Mouse (Mus musculus) midbrain, postnatal 0 days (tissue): ENCODE data around the gene Zbtb46. TPM values are rescaled to one million over a fixed set of nuclear protein-coding genes. Genes with fewer than 3 reads are reported as not detected.
A peak's percentile ranks its signal among the peaks of the same experiment; 100 is the strongest.

Experiments used
- ATAC-seq: fragments of 200-750 bp; cut with Nextera tagmentation; 2 replicates; pipeline ENCODE4 v1.8.0; 2017; ENCODE audit warnings: moderate number of reproducible peaks, mild to moderate bottlenecking, moderate TSS enrichment, moderate library complexity; ENCODE audit not compliant: low FRiP score
- DNase-seq: peaks from one replicate; pipeline ENCODE4 v3.0.0-alpha.2; 2015; ENCODE audit warnings: low spot score
- H3K27ac ChIP-seq: fragments of 300-500 bp; sonication (generic); 2 replicates; pipeline ENCODE4 v1.5.1; 2014; ENCODE audit warnings: low read depth, mild to moderate bottlenecking, low read length, mixed read lengths
- H3K27me3 ChIP-seq: fragments of 300-500 bp; sonication (generic); 2 replicates; pipeline ENCODE4 v1.6.1; 2014; ENCODE audit warnings: low read length, control low read depth, mixed read lengths; ENCODE audit not compliant: insufficient read depth
- H3K36me3 ChIP-seq: fragments of 300-500 bp; sonication (generic); 2 replicates; pipeline ENCODE4 v1.6.1; 2014; ENCODE audit warnings: low read length, control low read depth, mixed read lengths; ENCODE audit not compliant: insufficient read depth
- H3K4me1 ChIP-seq: fragments of 300-500 bp; sonication (generic); 2 replicates; pipeline ENCODE4 v1.6.1; 2014; ENCODE audit warnings: mild to moderate bottlenecking, control low read depth, antibody characterized with exemption, low read length, mixed read lengths; ENCODE audit not compliant: insufficient read depth
- H3K4me2 ChIP-seq: fragments of 300-500 bp; sonication (generic); 2 replicates; pipeline ENCODE4 v1.6.1; 2014; ENCODE audit warnings: low read depth, mild to moderate bottlenecking, low read length, mixed read lengths; ENCODE audit not compliant: poor library complexity, severe bottlenecking
- H3K4me3 ChIP-seq: fragments of 300-500 bp; sonication (generic); 2 replicates; pipeline ENCODE4 v1.5.1; 2014; ENCODE audit warnings: low read depth, mild to moderate bottlenecking, low read length, moderate library complexity
- H3K9ac ChIP-seq: fragments of 300-500 bp; sonication (generic); replicated peaks from 2 replicates; pipeline ENCODE4 v1.6.1; 2014; ENCODE audit warnings: mild to moderate bottlenecking, low read length, moderate library complexity, mixed read lengths; ENCODE audit not compliant: poor library complexity, severe bottlenecking
- H3K9me3 ChIP-seq: fragments of 300-500 bp; sonication (generic); 2 replicates; pipeline ENCODE4 v1.6.1; 2016; ENCODE audit warnings: low read length, control low read depth
- CTCF ChIP-seq: IDR thresholded peaks from 2 replicates; pipeline ENCODE4 v1.5.1; 2016; ENCODE audit warnings: antibody characterized with exemption, mild to moderate bottlenecking
- WGBS: fragments of 180-500 bp; shearing (Covaris S2); extraction: QIAGEN DNeasy Blood & Tissue Kit; methylation state at CpG from one replicate; pipeline ENCODE4 v1.1.7; 2014; 5-methylcytosine and 5-hydroxymethylcytosine counted together
- polyA plus RNA-seq: library from polyadenylated mRNA; unstranded; fragments of >200 nt; fragmentation: Nextera tagmentation; extraction: Ambion mirVana; gene quantifications from 2 replicates; pipeline ENCODE4 v1.2.1, GENCODE M21; 2015
- total RNA-seq: library from RNA; depleted of rRNA; stranded (reverse); fragments of >200 nt; gene quantifications from 2 replicates; pipeline ENCODE4 v1.2.3, GENCODE M21; 2014

Zbtb46 gene
- total and polyA plus RNA-seq, 2 experiments from 2014 or later = 18.4 to 25.8 TPM

DNA sequence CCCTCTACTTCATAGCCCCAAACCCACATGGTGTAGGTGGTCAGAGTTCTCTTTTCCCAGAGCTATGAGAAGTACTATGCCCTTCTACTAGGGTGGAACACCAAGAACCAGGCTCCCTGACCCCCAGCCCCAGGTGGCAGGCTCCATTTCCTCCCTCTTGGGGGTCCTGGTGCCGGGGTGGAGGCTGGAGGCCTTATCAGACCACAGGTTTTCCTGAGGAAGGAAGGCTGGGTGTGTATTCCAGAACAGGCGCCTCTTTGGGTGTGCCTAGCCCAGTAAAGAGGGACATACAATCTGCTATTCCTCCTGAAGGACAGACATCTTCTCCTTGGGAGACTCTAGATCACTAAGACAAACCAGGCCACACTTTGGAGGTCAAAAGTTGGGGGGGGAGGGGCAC is 11.1 kb upstream of the Zbtb46 start:
- Histone ChIP-seq H3K4me2 (no peak overlapping the region), H3K27me3 (no peaks in the 10 kb centered on the region), H3K27ac (no peak overlapping the region), H3K36me3 (no peaks in the 10 kb centered on the region), H3K9ac (no peak overlapping the region), H3K9me3 (no peaks in the 10 kb centered on the region), H3K4me3 (no peak overlapping the region), H3K4me1 (no peaks in the 10 kb centered on the region)
- WGBS = 71% methylated on average over 2 of the region's 2 CpGs
- TF ChIP-seq CTCF = no peak
- DNase-seq (no peak), ATAC-seq (no peak)

DNA sequence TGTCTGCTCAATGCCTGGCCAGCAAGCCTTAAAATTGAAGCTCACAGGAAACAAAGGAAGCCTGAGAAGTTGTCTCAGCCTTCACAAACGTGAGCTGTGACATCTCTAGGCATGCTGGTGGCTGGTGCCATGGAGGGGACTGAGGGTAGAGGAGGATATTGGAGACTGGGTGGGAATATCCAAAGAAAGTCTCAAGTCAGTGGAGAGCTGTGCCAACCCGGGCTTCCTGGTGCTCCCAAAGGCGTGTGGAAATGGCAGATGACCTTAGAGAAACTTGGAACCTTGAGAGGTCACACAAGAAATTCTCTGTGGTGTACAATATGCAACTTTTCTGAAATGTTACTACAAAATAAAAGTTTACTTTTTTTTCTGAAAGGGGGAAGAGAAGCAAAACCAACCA is 6.2 kb upstream of the Zbtb46 start:
- H3K4me2 ChIP-seq = no peak overlapping the region
- 60% methylated on average over 3 of the region's 3 CpGs for WGBS
- H3K4me3 ChIP-seq = no peak overlapping the region
- no peak overlapping the region for H3K9ac ChIP-seq
- DNase-seq = no peak
- H3K36me3 ChIP-seq = no peaks in the 10 kb centered on the region
- no peaks in the 10 kb centered on the region for H3K27me3 ChIP-seq
- H3K27ac ChIP-seq = no peak overlapping the region
- ATAC-seq = no peak
- no peaks in the 10 kb centered on the region for H3K9me3 ChIP-seq
- H3K4me1 ChIP-seq = no peaks in the 10 kb centered on the region
- TF ChIP-seq CTCF = no peak

DNA sequence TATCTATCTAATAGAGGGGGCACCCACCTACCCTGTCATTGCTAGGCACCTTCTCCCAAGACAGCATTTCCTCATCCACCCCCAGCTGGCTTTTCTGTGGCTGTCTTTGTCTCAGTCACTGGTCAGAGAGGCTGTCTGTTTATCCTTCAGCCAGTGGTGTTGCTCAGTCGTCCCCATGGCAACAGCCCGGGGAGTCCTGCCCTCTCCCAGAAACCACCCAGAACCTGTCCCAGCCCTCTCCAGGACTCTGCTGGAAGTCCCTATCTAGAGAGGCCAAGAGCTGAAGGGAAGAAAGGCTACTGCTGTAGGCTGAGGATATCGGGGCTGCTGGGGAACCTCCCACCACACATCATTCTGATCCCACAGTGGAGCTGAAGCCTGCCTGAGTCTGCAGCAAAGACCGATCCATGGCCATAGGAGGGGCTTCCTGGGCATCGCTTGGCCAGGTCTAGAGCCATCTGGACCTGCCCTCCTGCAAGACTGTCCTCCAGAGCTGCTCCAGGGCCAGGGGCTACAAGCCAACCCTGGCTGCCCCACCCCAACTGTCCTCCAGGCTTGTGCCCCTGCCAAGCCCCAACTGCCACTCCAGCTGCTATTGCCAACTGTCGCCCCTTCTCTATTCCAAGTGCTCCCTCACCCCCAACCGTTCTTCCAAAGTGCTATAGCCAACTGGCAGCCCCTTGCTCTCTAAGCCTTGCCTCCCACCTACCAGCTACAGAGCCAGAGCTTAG is 3.9 kb upstream of the Zbtb46 start:
- H3K36me3 ChIP-seq = no peaks in the 10 kb centered on the region
- no peak overlapping the region for H3K9ac ChIP-seq
- no peaks in the 10 kb centered on the region for H3K4me1 ChIP-seq
- no peak for TF ChIP-seq CTCF
- 37% methylated on average over 7 of the region's 7 CpGs for WGBS
- no peaks in the 10 kb centered on the region; the same call in 1 of the 2 replicates for H3K27me3 ChIP-seq
- no peak overlapping the region for H3K4me3 ChIP-seq
- ATAC-seq (peak; percentile 51), DNase-seq (peak; percentile 81)
- H3K9me3 ChIP-seq = no peaks in the 10 kb centered on the region
- 0 out of 2 replicates have a peak overlapping the region, but pooled peaks have one; percentile 0 for H3K4me2 ChIP-seq
- H3K27ac ChIP-seq = no peak overlapping the region

DNA sequence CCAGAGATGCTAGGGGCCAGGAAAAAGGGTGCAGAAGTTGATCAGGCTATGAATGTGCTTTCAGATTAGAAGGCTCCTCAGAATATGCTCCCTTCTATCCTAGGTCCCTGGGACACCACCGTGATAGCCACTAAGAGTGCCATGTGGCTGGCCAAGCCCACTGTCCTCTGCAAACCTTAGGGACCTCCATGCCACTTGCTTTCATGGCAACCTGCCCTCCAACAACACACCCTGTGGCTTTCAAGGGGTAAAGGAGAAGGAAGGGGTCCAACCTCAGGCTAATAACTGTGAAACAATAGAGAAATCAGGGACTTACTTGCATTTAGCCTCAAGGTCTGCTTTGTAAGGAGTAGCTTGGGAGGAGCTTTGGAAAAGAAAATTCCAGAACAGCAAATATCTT is 3.4 kb upstream of the Zbtb46 start:
- no peak for ATAC-seq
- 0 out of 2 replicates have a peak overlapping the region, but pooled peaks have one; percentile 6 for H3K4me2 ChIP-seq
- no peaks in the 10 kb centered on the region for H3K4me1 ChIP-seq
- H3K27me3 ChIP-seq = no peaks in the 10 kb centered on the region; the same call in 1 of the 2 replicates
- no peak overlapping the region for H3K9ac ChIP-seq
- H3K36me3 ChIP-seq = no peaks in the 10 kb centered on the region
- 83% methylated on average over 1 of the region's 1 CpGs for WGBS
- no peak overlapping the region for H3K27ac ChIP-seq
- no peaks in the 10 kb centered on the region for H3K9me3 ChIP-seq
- no peak for TF ChIP-seq CTCF
- H3K4me3 ChIP-seq = no peak overlapping the region
- no peak for DNase-seq

DNA sequence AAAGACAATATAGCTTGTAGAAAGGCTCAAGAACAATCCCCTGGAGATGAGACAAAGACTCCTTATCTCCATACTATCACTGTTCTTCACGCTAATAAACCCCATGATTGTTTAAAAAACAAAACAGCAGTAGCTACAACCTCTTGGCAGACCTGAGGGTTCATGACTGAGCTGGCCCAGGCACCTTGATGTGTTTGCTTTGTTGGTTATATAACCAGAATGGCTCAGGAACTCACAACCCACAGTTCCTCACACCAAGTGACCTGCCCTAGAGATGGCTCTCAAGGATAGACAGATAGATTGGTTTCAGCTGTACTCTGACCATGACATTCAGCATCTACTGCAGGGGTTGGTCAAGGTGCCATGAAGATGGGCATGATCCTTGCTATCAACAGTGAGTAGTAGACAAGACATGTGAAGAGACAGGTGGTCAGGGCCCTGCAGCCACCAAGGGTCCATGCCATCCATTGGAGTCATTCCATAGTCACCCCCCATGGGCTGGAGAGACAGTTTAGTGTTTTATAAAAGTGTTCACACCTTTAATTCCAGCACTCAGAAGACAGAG is 2.4 kb upstream of the Zbtb46 start:
- 80% methylated on average over 1 of the region's 1 CpGs for WGBS
- Histone ChIP-seq H3K36me3 (no peaks in the 10 kb centered on the region), H3K9ac (no peak overlapping the region), H3K4me3 (no peak overlapping the region), H3K4me2 (no peak overlapping the region), H3K4me1 (no peaks in the 10 kb centered on the region), H3K27ac (no peak overlapping the region), H3K9me3 (no peaks in the 10 kb centered on the region), H3K27me3 (no peaks in the 10 kb centered on the region; the same call in none of the 2 replicates)
- no peak for DNase-seq
- ATAC-seq = no peak
- TF ChIP-seq CTCF = no peak
